Mouse (Mus musculus): ENCODE measurements around the gene Hoxd9. TPM values are rescaled to one million over a fixed set of nuclear protein-coding genes. Genes with fewer than 3 reads are reported as not detected.
A peak's percentile ranks its signal among the peaks of the same experiment; 100 is the strongest.

Gene Hoxd9
- polyA plus RNA-seq, 1 experiment from 2014 or later, result not detected

DNA sequence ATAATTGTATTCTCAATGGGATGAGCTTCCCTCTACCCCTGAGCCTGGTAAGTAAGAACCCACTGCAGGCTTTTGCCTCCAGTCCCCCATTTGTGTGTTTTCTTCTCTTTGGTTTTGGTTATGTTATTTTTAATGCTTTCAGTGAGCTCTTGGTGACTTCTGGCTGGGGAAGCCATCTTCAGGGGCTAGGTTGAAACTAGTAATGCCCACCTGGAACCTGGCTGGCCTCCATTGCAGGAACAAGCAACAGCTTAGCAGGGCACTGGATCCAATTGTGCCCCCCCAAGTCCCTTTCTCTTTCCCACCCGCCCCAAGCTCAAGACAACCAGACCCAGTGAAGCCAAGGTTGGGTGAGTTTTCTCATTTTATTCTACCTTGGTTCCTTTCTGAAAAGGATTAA lies 2.1 kb upstream of the Hoxd9 start:
- Histone ChIP-seq H3K9ac (replicated peaks) (no peak overlapping the region), H3K9me3 (ENCODE audit: low read length) (no peaks in the 10 kb centered on the region), H3K4me2 (ENCODE audit: low read depth, low read length) (no peak overlapping the region), H3K4me1 (ENCODE audit: insufficient read depth) (peaks cover 11% of the 10 kb centered on the region), H3K27ac (ENCODE audit: low read depth) (no peak overlapping the region), H3K4me3 (ENCODE audit: low read depth, low read length) (no peak overlapping the region), H3K27me3 (ENCODE audit: insufficient read depth, low read length) (peaks cover 100% of the 10 kb centered on the region), H3K36me3 (replicated peaks; ENCODE audit: insufficient read depth, low read length) (no peaks in the 10 kb centered on the region)
- 17% methylated on average over 1 of the region's 1 CpGs for whole genome bisulfite sequencing (ENCODE audit: insufficient replicate concordance)
- ATAC-seq (no peak), DNase-seq (no peak)
- TF ChIP-seq CTCF (IDR thresholded peaks at IDR 0.05; ENCODE audit: low read depth) (no peak), EP300 (IDR thresholded peaks at IDR 0.05; ENCODE audit: low read depth) (no peak)

DNA sequence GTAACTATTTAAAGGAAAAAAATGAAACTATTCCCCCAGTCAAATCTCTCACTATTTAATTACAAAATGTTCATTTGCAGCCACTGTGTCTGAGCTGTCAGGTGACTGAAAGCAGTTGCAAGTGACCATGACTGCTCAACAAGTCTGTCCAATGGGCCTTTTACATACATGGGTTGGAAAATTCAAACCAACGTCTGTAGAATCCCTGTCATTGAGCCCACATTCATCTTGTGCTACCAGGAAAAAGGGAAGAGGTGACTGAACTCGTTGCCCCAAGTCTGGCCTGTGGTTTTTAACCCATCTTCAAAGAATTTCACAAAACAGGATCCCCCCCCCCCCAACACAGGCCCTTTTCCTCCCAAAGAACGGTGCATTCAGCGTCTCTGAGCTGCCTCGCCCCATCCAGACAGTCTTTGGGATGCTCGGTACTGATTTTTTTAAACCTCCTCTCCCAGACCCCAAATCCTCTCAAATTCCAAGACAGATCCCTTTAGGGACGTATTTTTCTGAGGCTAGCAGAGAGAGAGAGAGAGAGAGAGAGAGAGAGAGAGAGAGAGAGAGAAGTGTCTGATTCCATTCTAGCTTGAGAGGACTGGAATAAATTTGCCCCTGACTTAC lies 1.6 kb upstream of the Hoxd9 start:
- Histone ChIP-seq H3K4me1 (ENCODE audit: insufficient read depth) (peaks cover 11% of the 10 kb centered on the region), H3K36me3 (replicated peaks; ENCODE audit: insufficient read depth, low read length) (no peaks in the 10 kb centered on the region), H3K9me3 (ENCODE audit: low read length) (no peaks in the 10 kb centered on the region), H3K9ac (replicated peaks) (no peak overlapping the region), H3K27ac (ENCODE audit: low read depth) (no peak overlapping the region), H3K27me3 (ENCODE audit: insufficient read depth, low read length) (peaks cover 100% of the 10 kb centered on the region), H3K4me2 (ENCODE audit: low read depth, low read length) (no peak overlapping the region), H3K4me3 (ENCODE audit: low read depth, low read length) (no peak overlapping the region)
- no peak for ATAC-seq
- no peak for DNase-seq
- no peak for TF ChIP-seq CTCF (IDR thresholded peaks at IDR 0.05; ENCODE audit: low read depth)
- TF ChIP-seq EP300 (IDR thresholded peaks at IDR 0.05; ENCODE audit: low read depth), result no peak
- WGBS (ENCODE audit: insufficient replicate concordance), result 14% methylated on average over 7 of the region's 7 CpGs

DNA sequence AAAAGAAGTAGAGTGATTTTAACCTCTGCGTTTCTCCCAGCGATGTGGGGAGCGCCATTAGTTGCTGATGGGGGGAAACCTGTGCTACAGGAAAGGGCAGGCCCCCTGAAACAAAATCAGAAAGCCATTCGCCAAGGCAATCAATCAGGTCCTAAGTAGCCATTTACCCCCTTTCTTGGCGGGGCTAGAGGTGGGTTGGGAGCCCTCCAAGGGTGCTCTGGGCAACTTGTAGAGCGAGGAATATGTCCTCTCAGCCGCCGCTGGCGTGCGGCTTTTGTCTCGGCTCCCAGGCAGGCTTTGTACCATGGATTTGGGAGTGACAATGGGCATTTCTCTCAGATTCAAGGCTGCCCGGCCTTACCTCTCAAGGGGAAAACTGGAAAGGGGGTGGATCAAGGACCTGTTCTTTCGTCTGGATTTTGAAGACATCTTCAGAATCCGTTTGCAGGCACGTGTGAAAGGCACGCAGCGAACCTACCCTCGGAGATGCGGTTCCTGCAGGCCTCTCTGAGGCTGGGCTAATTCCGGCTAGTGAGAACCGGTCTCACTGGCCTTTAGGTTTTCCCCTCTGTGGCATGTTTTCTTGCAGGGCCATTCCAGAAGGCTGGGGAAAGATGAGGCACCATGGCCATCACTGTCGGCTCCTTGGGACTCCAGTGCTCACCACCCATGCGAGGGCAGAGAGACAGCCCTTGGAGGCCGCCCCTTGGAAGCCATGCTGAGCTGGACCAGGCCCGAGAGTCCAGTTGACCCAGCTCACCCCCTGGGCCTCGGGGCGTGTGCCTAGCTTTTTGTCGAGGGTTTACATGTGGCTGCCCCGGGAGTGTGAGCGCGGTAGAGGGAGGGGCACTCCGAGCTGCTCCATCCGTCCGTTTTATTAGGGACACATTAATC lies 838 bp upstream of the Hoxd9 start:
- Histone ChIP-seq H3K36me3 (replicated peaks; ENCODE audit: insufficient read depth, low read length) (no peaks in the 10 kb centered on the region), H3K4me3 (ENCODE audit: low read depth, low read length) (no peak overlapping the region), H3K4me1 (ENCODE audit: insufficient read depth) (peaks cover 11% of the 10 kb centered on the region), H3K27ac (ENCODE audit: low read depth) (no peak overlapping the region), H3K9ac (replicated peaks) (no peak overlapping the region), H3K4me2 (ENCODE audit: low read depth, low read length) (no peak overlapping the region), H3K9me3 (ENCODE audit: low read length) (no peaks in the 10 kb centered on the region), H3K27me3 (ENCODE audit: insufficient read depth, low read length) (peaks cover 100% of the 10 kb centered on the region)
- DNase-seq (no peak), ATAC-seq (no peak)
- TF ChIP-seq EP300 (IDR thresholded peaks at IDR 0.05; ENCODE audit: low read depth) (no peak), CTCF (IDR thresholded peaks at IDR 0.05; ENCODE audit: low read depth) (no peak)
- 5% methylated on average over 34 of the region's 34 CpGs for WGBS (ENCODE audit: insufficient replicate concordance)

DNA sequence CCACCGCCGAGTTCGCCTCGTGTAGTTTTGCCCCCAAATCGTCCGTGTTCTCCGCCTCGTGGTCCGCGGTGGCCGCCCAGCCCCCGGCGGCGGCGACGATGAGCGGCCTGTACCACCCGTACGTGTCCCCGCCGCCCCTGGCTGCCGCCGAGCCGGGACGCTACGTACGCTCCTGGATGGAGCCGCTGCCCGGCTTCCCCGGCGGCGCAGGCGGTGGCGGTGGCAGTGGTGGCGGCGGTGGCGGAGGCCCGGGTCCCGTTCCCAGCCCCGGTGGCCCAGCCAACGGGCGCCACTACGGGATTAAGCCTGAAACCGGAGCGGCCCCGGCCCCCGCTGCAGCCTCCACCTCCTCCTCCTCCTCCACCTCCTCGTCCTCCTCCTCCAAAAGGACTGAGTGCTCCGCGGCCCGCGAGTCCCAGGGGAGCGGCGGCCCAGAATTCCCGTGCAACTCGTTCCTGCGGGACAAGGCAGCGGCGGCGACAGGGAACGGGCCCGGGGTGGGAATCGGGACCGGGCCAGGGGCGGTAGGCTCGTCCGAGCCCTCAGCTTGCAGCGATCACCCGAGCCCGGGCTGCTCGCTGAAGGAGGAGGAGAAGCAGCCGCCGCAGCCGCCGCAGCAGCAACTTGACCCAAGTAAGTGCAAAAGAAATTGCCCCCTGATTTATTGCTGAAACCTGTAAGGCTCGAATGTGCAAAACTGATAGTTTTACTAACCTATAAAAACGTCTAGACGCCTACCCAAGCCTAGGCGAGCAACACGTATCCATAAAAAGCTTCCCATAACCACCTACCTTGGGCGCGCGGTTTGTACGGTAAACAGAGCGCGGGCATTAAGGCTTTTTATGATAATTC lies 900 bp downstream of the Hoxd9 start:
- no peak overlapping the region for H3K27ac ChIP-seq (ENCODE audit: low read depth)
- H3K4me1 ChIP-seq (ENCODE audit: insufficient read depth), result peaks cover 11% of the 10 kb centered on the region
- no peak overlapping the region for H3K9ac ChIP-seq (replicated peaks)
- no peak for TF ChIP-seq EP300 (IDR thresholded peaks at IDR 0.05; ENCODE audit: low read depth)
- no peak for TF ChIP-seq CTCF (IDR thresholded peaks at IDR 0.05; ENCODE audit: low read depth)
- peak overlapping the region; percentile 58 for H3K4me2 ChIP-seq (ENCODE audit: low read depth, low read length)
- H3K9me3 ChIP-seq (ENCODE audit: low read length), result no peaks in the 10 kb centered on the region
- peaks cover 98% of the 10 kb centered on the region for H3K27me3 ChIP-seq (ENCODE audit: insufficient read depth, low read length)
- WGBS (ENCODE audit: insufficient replicate concordance), result under 1% methylated on average over 51 of the region's 86 CpGs
- ATAC-seq (no peak), DNase-seq (no peak)
- no peaks in the 10 kb centered on the region for H3K36me3 ChIP-seq (replicated peaks; ENCODE audit: insufficient read depth, low read length)
- H3K4me3 ChIP-seq (ENCODE audit: low read depth, low read length), result peak overlapping the region; percentile 35

DNA sequence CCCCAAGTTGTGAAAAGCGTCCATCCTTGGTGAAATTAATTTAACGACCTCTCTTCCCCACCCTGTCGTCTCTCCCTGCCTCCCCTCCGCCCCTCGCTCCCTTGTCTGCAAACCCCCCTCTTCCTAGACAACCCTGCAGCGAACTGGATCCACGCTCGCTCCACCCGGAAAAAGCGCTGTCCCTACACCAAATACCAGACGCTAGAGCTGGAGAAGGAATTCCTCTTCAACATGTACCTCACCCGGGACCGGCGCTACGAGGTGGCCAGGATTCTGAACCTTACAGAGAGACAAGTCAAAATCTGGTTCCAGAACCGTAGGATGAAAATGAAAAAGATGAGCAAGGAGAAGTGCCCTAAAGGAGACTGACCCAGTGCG lies 1.5 kb downstream of the Hoxd9 start:
- Histone ChIP-seq H3K4me1 (ENCODE audit: insufficient read depth) (peaks cover 11% of the 10 kb centered on the region), H3K27ac (ENCODE audit: low read depth) (no peak overlapping the region), H3K4me2 (ENCODE audit: low read depth, low read length) (no peak overlapping the region), H3K9ac (replicated peaks) (no peak overlapping the region), H3K36me3 (replicated peaks; ENCODE audit: insufficient read depth, low read length) (no peaks in the 10 kb centered on the region), H3K4me3 (ENCODE audit: low read depth, low read length) (no peak overlapping the region), H3K27me3 (ENCODE audit: insufficient read depth, low read length) (peaks cover 98% of the 10 kb centered on the region), H3K9me3 (ENCODE audit: low read length) (no peaks in the 10 kb centered on the region)
- no peak for TF ChIP-seq EP300 (IDR thresholded peaks at IDR 0.05; ENCODE audit: low read depth)
- TF ChIP-seq CTCF (IDR thresholded peaks at IDR 0.05; ENCODE audit: low read depth), result no peak
- 4% methylated on average over 17 of the region's 17 CpGs for WGBS (ENCODE audit: insufficient replicate concordance)
- no peak for DNase-seq
- ATAC-seq, result no peak
